Mouse (Mus musculus) left cerebral cortex, adult 18-20 months (tissue): Measurements from ENCODE around the gene Slc39a11. TPM values are rescaled to one million over a fixed set of nuclear protein-coding genes. Genes with fewer than 3 reads are reported as not detected.

Experiments used
- DNase-seq, 2 experiments: peaks; one replicate each; pipeline ENCODE4 v3.0.0; 2021 to 2022; ENCODE audit warnings: low spot score in 2 of 2, mixed read lengths in 1 of 2
- total RNA-seq, 2 experiments: library from RNA; stranded (reverse); gene quantifications; 2 replicates each; pipeline ENCODE4 v1.2.3; 2021

Gene Slc39a11
- total RNA-seq, 2 experiments from 2014 or later: 13.9 to 15.3 TPM

DNA sequence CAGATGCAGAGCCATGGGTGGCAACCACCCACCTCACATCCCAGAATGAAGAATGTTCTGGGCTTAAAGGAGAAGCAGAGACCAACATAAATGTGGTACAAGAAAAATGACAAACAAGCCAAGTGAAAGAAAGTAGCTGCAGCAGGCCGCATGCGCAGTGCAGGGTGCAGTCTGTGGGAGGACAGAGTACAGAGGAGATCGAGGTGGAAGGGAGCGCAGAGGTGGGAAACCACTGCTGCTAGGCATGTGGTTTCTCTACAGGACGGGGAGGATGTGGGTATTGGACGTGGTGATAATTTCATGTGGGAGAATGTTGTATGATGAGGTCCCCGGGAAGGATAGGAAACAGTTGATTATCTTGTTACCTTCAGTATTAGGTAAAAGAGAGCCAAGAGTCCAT is 287.3 kb downstream of the Slc39a11 start:
- DNase-seq: no peak

DNA sequence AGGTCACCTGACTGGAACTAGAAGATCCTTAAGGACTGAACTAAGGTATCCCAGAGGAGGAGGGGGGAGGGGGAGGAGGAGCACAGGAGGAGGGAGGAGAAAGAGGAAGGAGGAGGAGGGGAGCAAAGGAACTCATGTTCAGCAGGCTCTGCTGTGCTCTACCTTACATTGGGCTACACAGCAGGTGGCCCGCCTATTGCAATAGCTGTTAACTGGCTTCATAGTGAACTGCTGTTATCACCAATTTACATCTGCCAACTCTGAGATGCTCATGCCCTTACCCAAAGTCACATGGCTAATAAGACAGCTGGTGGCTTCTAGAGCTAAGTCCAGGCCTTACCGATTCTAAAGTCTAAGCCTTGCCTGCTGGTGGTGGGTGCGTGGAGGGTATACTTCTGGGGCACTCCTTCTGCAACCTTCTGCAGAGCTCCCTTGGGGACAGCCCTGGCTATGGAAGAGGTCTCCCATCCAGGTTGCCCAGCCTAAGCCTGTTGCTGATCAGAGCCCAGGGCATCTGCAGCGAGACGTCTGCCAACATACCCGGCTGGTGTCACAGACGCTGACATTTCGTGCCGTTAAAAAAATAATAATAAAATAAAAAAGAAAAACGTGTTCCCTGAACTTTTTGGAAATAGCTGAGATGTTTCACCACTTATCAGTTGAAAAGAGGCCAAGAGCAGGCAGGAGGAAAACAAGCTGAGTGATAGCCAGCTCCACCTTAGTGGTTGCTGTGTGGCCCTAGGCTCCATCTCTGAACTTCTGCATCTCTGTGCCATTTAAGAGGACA is 289.6 kb downstream of the Slc39a11 start:
- DNase-seq: no peak

DNA sequence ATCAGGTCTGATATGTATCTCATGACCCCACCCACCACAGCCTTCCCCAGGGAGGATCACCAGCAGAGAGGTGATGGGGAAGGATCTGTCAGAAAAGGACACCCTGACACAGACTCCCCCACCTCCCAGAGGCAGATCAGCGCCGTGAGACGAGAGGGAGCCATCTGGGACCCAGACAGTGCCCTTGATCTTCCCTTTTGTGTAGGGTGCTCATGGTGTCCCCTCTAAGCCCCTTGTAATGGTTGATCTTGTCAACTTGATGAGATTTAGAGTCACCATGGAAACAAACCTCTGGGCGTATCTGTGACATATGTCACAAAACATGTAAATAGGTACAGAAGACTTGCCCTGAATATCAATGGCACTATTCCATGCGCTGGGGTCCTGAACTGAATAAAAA is 293.9 kb downstream of the Slc39a11 start:
- no peak for DNase-seq

DNA sequence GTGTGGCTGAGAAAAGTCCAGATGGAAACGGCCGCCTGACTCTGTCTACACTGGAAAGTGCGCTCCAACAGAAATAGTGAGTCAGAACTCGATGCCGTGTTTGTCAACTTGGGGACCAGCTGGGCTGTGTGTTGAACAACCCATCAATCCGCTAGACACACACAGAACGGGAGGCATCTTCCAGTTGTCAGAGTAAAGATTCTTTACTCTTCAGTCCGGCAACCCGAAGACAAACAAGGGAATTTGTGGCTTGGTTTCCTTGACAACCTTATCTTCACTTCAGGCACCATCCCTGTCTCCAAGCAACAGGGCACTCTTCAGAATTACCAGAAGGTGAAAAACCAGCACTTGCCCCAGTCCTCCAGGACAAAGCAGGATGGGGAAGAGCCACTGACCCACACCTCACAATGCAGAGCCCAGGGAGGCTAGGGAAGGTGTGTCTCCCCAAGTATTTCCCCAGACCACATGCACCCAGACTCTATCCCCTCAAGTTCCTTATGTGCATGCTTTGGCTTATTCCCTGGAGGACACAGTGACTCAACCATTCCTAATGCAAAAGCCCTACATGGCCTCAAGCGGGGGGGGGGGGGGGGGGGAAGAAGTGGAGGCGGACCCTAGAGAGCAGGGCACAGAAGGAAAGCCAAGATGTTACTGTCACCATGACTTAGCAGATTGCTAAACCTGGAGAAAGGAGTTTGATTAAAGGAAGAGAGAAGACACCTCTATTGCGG is 297.6 kb downstream of the Slc39a11 start:
- no peak for DNase-seq

DNA sequence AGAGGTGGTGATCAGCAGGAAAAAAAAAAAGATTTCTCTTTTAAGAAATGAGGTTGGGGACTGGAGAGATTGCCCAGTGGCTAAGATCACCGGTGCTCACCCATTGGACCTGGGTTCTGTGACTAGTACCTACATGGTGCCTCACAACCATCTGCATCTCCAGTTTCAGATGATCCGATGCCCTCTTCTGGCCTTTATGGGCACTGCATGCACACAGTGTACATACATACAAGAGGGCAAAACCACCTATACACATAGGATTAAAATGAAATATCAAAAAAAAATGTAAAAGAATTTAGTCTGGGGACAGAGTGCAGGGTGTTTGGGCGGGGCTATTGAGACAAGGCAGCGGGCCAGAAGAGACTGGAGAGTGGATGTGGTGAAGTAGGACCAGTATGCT is 299.3 kb downstream of the Slc39a11 start:
- no peak for DNase-seq

DNA sequence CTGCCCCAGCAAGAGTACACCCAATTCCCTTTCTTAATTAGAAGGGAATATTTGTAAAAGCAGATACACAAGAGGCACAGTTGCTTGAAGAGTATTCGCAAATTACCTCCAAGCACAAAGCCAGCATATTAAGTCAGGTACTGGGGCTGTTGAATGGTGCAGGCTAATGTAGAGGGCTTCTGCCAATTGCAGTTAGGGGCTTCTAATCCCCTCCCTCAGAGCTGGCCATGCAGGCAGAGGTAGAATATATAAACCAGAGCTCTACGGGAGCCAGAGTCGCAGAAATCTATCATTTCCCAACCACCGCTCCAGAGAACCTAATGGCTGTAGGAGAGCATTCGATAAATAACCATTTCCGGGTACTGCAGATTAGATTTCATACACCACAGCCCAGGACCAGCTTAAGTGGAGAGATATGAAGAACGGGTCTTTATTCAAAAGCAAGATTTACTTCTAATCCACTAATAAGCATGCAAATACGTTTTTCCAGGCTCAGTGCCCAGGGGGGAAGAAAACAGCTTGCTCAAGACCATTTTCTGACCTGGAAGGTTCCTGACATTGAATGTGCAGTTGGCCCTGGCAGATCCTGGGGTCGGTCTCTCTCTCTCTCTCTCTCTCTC is 302.9 kb downstream of the Slc39a11 start:
- no peak for DNase-seq

DNA sequence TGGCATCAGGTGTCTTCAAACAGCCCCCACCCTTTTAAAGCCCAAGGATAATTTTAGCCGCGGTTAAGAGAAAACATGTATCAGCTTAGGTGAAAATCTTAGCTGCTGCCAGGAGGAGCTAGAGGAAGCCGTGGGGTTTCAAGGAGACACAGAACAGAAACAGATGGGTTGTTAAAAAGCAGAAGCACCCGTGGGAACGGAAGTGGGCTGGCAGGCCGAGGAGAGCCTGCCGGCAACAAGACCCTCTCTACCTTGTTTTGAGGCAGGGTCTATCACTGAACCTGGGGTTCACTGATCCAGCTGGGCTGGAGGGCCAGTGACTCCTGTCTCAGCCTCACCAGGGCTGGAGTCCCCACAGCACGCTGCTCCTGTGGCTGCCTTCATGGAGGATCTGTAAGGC is 310.1 kb downstream of the Slc39a11 start:
- DNase-seq: peak in 1 of 2 experiments; percentile 42

DNA sequence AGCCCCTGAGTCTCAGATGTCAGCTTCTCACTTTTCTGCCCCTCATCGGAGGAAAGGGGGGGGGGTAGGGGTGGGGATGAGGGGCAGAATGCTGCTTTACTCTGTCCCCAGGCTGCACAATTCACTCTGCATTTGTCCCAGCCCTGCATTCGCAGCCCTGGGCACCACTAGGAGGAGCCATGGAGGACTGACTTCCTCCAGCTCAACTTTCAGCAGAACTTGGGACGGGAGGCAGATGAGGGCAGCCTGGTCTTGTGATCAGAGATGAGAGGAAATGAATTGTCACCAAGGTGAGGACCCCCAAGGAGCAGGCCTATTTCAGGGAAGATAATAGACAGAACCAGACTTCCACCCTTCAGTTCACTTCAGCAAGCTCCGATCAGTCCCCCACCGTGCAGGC is 311.3 kb downstream of the Slc39a11 start:
- DNase-seq: no peak

DNA sequence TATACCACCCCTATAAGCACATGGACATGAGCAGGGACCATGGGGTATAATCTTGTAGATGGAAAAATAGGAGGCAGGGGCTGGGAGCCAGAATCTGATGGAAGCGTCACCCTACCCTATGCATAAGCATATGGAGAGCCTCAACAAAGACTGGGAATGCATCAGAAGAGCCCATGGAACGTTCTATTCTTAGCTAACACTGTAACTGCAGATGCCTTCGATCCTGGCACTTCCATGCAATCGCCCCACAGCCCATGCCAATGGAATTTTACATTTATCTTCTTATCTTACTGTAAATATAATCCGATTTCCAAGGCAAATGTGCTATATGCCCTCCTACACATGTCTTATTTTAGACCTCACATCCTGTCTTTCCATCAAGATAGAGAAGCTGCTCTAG is 314.2 kb downstream of the Slc39a11 start:
- peak in 1 of 2 experiments; percentile 19 for DNase-seq

DNA sequence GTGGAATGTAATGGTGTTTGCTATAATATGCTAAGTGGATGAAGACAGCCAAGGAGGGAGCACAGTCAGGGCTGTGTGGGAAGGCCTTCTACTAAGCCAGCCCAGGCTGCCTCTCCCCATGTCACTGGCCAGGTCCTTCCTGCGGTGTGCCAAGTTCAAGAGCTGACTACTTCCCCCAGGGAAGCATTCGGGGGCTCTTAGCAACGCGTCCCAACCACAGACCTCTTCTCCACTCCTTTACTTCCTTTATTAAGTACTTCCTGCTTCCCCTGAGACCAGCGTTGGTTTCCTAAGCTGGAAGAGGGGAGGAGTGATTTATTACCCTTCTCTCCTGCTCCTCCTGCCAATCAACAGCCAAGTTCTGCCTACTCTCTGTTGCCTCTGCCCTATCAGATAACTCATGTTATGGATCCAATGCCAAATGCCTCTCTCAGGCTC is 315.4 kb downstream of the Slc39a11 start:
- no peak for DNase-seq

DNA sequence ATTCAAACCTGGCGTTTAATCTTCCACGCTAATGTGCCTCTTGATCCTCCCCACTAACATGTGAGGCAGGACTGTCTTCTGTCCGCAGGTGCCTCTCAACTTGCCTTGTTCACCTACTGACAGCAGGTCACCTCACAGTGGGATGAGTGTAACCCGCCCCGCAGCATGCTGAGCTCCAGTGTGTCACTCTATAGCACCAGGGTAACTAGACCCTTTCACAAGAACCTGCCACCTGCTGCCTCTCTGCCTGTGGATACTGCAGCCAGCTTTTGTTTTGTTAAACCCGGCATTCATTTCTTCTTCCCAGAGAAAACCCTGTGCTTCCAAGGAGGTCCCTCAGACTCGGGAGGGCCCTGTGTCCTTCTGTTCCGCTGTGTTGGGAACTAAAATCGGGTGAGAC is 316.3 kb downstream of the Slc39a11 start:
- DNase-seq: no peak

DNA sequence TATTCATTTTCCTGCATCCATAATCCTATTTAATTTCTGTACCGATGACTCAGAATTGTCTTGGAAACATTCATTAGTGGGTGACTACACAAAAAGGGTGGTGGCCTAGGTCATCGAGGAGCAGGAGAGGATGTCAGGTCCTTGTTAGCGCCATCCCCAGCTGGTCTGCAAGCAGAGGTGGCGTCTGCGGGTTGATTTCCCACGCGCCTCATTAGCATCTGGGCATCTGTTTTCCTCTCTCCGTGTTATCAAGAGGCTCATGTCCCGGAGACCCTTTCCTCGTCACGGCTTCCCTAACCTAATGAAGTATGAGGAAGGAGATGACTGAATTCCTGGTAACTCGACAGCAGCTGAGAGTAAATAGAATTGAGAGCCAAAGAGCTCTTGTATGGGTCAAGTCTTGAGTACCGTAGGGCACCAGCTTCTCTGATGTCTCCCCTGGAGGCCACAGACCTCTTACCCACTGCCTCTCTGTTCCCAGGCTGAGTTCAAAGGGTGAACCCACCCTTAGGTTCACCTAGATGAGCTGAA is 319.8 kb downstream of the Slc39a11 start:
- no peak for DNase-seq

DNA sequence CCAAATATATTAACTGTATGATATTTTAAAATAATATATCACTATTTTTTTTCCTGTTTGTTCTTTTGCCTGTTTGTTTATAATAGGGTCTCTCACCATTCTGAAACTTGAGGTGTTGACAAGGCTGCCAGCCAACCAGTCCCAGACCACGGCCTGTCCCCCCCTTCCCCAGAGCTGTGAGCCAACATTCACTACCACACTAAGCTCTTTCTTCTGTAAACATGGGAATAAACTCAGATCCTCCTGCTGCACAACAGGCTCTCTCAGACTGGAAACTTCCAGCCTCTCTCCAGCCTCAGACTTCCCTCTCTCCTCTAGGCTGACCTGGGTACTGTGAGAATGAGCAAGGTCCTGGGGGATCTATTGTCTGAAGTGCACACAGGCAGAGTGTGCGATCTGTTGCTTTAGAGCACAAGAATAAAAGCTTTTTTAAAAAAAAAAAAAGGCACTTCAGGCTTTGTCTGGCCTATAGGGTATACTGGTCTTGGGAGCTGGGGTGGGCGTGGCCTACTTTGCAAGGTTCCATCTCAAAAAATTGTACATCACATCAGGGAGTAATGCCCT is 322.3 kb downstream of the Slc39a11 start:
- DNase-seq: no peak

DNA sequence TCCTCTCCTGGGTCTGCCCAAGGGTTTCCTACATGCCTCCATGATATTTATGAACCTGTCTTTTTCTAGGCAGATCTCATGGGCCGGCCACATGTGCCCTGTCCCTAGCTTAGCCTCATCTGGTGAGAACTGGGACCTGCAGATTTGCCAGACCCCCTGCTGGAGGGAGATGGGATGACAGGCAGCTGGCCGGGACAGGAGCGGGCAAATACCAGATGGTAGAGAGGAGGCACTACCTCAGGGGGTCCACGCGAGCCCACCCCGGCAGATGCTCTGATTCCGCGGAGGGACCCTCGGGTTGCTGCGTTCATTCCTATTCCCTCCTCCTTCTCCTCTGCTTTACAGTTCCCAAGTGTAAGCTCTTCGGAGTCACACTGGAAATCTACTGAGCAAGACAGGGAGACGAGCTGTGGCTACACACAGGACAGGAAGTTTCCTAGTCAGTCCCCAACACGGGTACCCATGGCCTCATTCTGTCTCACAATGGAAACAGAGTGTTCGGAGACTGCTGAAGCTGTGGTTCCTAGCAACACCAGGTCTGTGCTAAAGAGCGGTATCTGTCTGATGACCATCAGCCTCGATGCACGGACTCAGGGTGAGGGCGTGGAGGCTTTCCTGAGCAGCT is 323.4 kb downstream of the Slc39a11 start:
- DNase-seq: peak; percentile 52 to 65

DNA sequence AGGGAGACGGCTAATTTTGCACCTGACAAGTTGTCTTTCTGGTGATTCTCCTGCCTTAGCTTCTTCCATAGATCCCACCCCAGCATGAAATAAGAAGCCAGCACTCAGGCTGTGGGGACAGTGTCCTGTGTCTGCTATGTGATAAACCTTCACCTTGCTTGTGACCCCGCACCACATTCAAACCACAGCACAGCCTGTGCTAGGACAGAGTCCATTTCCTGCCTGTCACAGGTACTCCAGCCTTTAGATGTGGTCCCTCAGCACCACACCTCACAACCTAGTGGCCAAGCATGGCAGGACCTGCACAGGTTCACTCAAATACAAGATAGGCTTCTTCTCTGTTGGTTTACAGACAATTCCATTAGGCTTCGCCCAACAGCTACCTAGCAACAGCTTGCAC is 328.3 kb downstream of the Slc39a11 start:
- DNase-seq: no peak

DNA sequence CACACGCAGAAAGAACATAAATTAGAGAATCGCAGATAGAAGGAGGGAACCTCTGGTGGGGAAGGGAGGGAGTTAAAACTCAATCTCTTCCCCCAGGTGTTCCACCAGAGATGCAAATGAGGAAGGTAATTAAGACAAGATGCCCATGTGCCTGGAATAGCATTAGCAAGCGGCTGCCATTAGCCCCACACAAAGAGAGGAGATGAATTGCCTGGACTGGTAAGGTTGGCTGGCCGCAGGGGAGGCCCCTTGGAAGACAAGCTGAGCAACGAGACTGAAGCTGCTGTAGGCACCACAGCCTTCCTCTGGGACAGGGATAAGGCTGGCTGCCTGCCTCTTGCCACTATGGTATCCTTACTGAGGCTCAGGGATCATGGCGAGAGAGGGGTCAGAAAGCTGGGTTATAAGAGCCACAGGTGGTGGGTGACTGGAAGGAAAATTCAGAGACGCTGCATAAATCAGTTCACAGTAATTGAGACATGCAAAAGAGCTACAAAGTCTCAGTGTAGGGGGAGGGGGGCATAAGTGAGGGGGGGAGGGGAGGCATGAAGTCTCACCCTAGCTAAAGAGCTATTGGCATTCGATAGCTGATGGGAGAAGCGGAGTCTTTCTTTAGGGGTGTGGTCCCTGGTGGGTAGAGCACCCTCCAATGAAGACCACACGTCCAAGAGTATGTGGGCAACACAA is 340.5 kb downstream of the Slc39a11 start:
- DNase-seq: no peak

DNA sequence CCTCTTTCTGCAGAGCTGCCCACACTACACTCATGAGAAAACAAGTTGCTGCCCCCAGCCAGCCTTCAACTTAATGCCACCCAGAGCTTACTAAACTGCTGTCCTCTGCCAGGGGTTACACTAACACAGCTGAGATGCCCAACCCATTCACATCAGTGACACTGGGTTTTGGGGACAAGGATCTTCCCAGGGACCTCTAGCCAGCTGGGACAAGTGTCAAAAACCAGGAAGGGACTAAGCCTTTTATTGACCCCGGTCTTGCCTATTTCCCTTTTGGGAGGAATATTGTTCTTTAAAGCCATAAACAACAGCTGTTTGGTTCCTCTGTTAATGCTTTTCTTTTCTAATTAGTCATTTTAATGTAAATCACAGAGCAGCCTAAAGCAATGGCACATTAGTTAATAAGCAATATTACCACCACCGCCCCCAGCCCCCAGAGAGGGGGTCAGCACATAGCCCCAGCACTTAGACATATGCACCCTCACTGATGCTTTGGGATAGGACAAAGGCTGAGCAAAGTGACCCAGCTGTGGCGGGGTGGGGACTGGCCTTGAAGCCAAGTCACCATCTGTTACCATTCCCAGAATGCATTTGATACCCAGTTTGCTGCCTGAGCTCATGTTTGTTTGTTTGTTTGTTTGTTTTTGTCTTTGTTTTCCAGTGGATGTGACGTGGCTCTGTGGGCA is 341.5 kb downstream of the Slc39a11 start:
- DNase-seq: no peak

DNA sequence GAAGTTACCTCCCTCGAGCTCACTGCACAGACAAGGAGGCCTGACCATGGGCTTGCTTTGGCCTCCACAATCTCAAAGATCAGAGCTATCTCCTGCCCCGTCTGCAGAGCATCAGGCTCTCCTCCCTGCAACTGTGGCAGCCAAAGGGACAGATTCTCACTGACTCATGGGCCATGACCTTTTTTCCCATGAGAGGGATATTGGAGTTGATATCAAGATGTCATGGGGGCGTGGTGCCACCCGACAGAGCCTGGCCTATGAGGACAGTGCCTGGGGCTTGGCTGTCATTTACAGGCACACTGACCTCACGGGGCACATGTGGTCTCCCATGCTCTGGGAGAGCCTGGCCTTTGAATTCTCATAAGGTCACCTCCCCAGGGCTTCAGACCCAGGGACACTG is 346.7 kb downstream of the Slc39a11 start:
- DNase-seq: no peak

DNA sequence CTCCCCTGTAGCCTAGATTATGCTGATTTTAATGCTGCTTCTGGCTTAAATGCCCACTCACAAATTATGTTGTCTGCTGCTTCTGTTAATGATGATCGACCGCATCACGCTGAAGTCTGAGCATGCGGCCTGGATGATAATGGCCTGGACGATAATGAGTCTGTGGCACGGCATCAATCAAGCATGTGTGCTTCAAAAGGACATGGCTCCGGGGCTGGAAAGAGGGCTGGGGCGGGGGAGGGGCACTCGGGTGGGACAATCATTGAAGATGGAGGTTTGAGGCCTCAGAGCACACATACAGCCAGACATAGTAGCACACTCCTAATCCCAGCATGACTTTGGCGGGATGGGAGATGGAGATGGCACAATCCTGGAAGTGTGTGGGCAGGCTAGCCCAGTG is 350.4 kb downstream of the Slc39a11 start:
- DNase-seq: no peak

DNA sequence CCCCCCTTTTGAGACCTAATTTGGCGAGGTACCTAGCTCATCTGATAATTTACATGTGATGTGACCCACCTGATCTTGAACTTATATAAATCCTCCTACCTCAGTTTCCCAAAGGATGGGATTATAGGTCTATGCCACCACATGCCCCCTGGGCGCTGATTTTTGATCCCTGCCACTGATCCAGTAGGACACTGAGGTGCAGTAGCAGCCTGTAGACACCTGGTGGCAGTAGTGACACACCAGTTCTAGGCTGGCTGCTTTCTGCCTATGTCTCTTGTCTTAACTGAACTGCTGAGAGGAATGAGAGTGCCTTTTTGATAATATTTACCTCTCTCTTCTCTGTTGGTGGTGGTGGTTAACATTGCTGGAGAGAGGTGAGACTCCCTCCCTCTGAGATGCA is 352.1 kb downstream of the Slc39a11 start:
- peak; percentile 78 to 84 for DNase-seq
